Mouse (Mus musculus) limb, embryonic 14.5 days (tissue): ENCODE measurements around the gene Rps6ka1. TPM values are rescaled to one million over a fixed set of nuclear protein-coding genes. Genes with fewer than 3 reads are reported as not detected.
"Not testable (repeated sequence)": the region's sequence is repeated elsewhere in the genome, so short reads cannot be mapped to it uniquely, and the experiment has no call there.

ENCODE experiments used
- ATAC-seq: fragments of 200-750 bp; cut with Nextera tagmentation; 2 replicates; pipeline ENCODE4 v1.8.0; 2017; ENCODE audit warnings: low read depth, moderate number of reproducible peaks, moderate TSS enrichment; ENCODE audit not compliant: low FRiP score
- DNase-seq: peaks from one replicate; pipeline ENCODE4 v3.0.0-alpha.2; 2015; ENCODE audit warnings: low spot score
- H3K27ac ChIP-seq: fragments of 300-500 bp; sonication (generic); replicated peaks from 2 replicates; pipeline ENCODE4 v1.5.1; 2014; ENCODE audit warnings: low read depth, mild to moderate bottlenecking, low read length, moderate library complexity, mixed read lengths
- H3K27me3 ChIP-seq: fragments of 300-500 bp; sonication (generic); 2 replicates; pipeline ENCODE4 v1.6.1; 2014; ENCODE audit warnings: low read length, mixed read lengths; ENCODE audit not compliant: control insufficient read depth, insufficient read depth
- H3K36me3 ChIP-seq: fragments of 300-500 bp; sonication (generic); 2 replicates; pipeline ENCODE4 v1.6.1; 2014; ENCODE audit warnings: mild to moderate bottlenecking, low read length, moderate library complexity, mixed read lengths; ENCODE audit not compliant: control insufficient read depth, insufficient read depth
- H3K4me1 ChIP-seq: fragments of 300-500 bp; sonication (generic); 2 replicates; pipeline ENCODE4 v1.6.1; 2014; ENCODE audit warnings: antibody characterized with exemption, low read length, mixed read lengths; ENCODE audit not compliant: control insufficient read depth, insufficient read depth
- H3K4me2 ChIP-seq: fragments of 300-500 bp; sonication (generic); replicated peaks from 2 replicates; pipeline ENCODE4 v1.6.1; 2014; ENCODE audit warnings: low read depth, mild to moderate bottlenecking, low read length, moderate library complexity; ENCODE audit not compliant: severe bottlenecking
- H3K4me3 ChIP-seq: fragments of 300-500 bp; sonication (generic); replicated peaks from 2 replicates; pipeline ENCODE4 v1.5.1; 2014; ENCODE audit warnings: low read length
- H3K9ac ChIP-seq: fragments of 300-500 bp; sonication (generic); 2 replicates; pipeline ENCODE4 v1.6.1; 2014; ENCODE audit warnings: mild to moderate bottlenecking, low read depth, low read length, moderate library complexity; ENCODE audit not compliant: severe bottlenecking
- H3K9me3 ChIP-seq: fragments of 300-500 bp; sonication (generic); 2 replicates; pipeline ENCODE4 v1.6.1; 2016; ENCODE audit warnings: low read length; ENCODE audit not compliant: control insufficient read depth
- POLR2A ChIP-seq: fragments of 200-500 bp; IDR thresholded peaks from 2 replicates; pipeline ENCODE4 v1.8.0; 2012; ENCODE audit warnings: inconsistent platforms, mild to moderate bottlenecking, moderate library complexity, borderline replicate concordance; ENCODE audit not compliant: insufficient read depth, insufficient read length; ENCODE audit errors: extremely low read depth
- WGBS: fragments of 180-500 bp; shearing (Covaris S2); extraction: QIAGEN DNeasy Blood & Tissue Kit; methylation state at CpG from one replicate; pipeline ENCODE4 v1.1.7; 2014; 5-methylcytosine and 5-hydroxymethylcytosine counted together
- polyA plus RNA-seq, 2 experiments: library from polyadenylated mRNA; depleted of rRNA in 1 of 2; stranded (reverse) in 1 of 2; unstranded in 1 of 2; fragments of >200 nt; fragmentation: Nextera tagmentation in 1 of 2; extraction: Ambion mirVana in 1 of 2; gene quantifications; 2 replicates each; pipeline versions ENCODE4 v1.2.1 to v1.2.3; 2012 to 2014

Rps6ka1 gene
- polyA plus RNA-seq, 2 experiments, result 25.1 to 33.8 TPM

GRCm38 (mm10) chr4:133842992-133843737 lies 44.4 kb downstream of the Rps6ka1 start:
- no peak overlapping the region for H3K9ac ChIP-seq
- no peak overlapping the region for H3K4me2 ChIP-seq
- H3K4me3 ChIP-seq, result no peak overlapping the region
- H3K4me1 ChIP-seq, result no peaks in the 10 kb centered on the region
- no peaks in the 10 kb centered on the region for H3K9me3 ChIP-seq
- ATAC-seq (no peak), DNase-seq (no peak)
- H3K27me3 ChIP-seq, result no peaks in the 10 kb centered on the region
- WGBS, result 84% methylated on average over 8 of the region's 10 CpGs
- H3K36me3 ChIP-seq, result peaks cover 12% of the 10 kb centered on the region
- no peak overlapping the region for H3K27ac ChIP-seq
- no peak for TF ChIP-seq POLR2A

GRCm38 (mm10) chr4:133841756-133842483 lies 45.7 kb downstream of the Rps6ka1 start:
- H3K27ac ChIP-seq, result not testable (repeated sequence)

GRCm38 (mm10) chr4:133841035-133841434 lies 46.6 kb downstream of the Rps6ka1 start:
- 22% methylated on average over 9 of the region's 9 CpGs for WGBS

More at GRCm38 (mm10) chr4:133841756-133842483, 45.7 kb downstream of the Rps6ka1 start:
- WGBS, result 88% methylated on average over 7 of the region's 7 CpGs
- H3K9ac ChIP-seq, H3K36me3 ChIP-seq, H3K4me3 ChIP-seq, H3K27me3 ChIP-seq, DNase-seq, ATAC-seq, H3K9me3 ChIP-seq, H3K4me2 ChIP-seq, H3K4me1 ChIP-seq: not testable (repeated sequence)

GRCm38 (mm10) chr4:133840501-133840900 lies 47.1 kb downstream of the Rps6ka1 start:
- H3K27me3 ChIP-seq, result no peaks in the 10 kb centered on the region
- no peaks in the 10 kb centered on the region for H3K4me1 ChIP-seq
- H3K36me3 ChIP-seq, result no peaks in the 10 kb centered on the region
- H3K4me2 ChIP-seq, result no peak overlapping the region
- no peak overlapping the region for H3K4me3 ChIP-seq
- H3K9ac ChIP-seq, result no peak overlapping the region
- H3K27ac ChIP-seq, result no peak overlapping the region
- 93% methylated on average over 7 of the region's 7 CpGs for WGBS
- no peak for TF ChIP-seq POLR2A
- ATAC-seq, result no peak
- DNase-seq, result no peak
- H3K9me3 ChIP-seq, result no peaks in the 10 kb centered on the region

More at GRCm38 (mm10) chr4:133841035-133841434, 46.6 kb downstream of the Rps6ka1 start:
- Histone ChIP-seq H3K4me1 (no peaks in the 10 kb centered on the region), H3K9ac (no peak overlapping the region), H3K4me3 (no peak overlapping the region), H3K9me3 (no peaks in the 10 kb centered on the region), H3K4me2 (no peak overlapping the region), H3K36me3 (no peaks in the 10 kb centered on the region), H3K27ac (no peak overlapping the region), H3K27me3 (no peaks in the 10 kb centered on the region)
- TF ChIP-seq POLR2A, result no peak
- no peak for ATAC-seq
- DNase-seq, result no peak

GRCm38 (mm10) chr4:133839385-133839826 lies 48.2 kb downstream of the Rps6ka1 start:
- WGBS, result 61% methylated on average over 4 of the region's 4 CpGs
- H3K9me3 ChIP-seq, result no peaks in the 10 kb centered on the region
- no peaks in the 10 kb centered on the region for H3K4me1 ChIP-seq
- TF ChIP-seq POLR2A, result no peak
- no peak for DNase-seq
- no peaks in the 10 kb centered on the region for H3K36me3 ChIP-seq
- no peak overlapping the region for H3K9ac ChIP-seq
- no peak overlapping the region for H3K4me2 ChIP-seq
- no peak for ATAC-seq
- H3K4me3 ChIP-seq, result no peak overlapping the region
- H3K27ac ChIP-seq, result no peak overlapping the region
- no peaks in the 10 kb centered on the region for H3K27me3 ChIP-seq
